Mouse (Mus musculus) CH12F3 (cell line): ENCODE data around the gene 2900011O08Rik.
"Not testable (repeated sequence)": the region's sequence is repeated elsewhere in the genome, so short reads cannot be mapped to it uniquely, and the experiment has no call there.

Source experiments
- in situ Hi-C: fragments of 300-500 bp; cut with MboI; formaldehyde crosslinking; loops from 2 replicates; pipeline ENCODE4 v1.14.3; 2020; ENCODE audit warnings: low sequenced_read_pairs

Gene 2900011O08Rik

DNA sequence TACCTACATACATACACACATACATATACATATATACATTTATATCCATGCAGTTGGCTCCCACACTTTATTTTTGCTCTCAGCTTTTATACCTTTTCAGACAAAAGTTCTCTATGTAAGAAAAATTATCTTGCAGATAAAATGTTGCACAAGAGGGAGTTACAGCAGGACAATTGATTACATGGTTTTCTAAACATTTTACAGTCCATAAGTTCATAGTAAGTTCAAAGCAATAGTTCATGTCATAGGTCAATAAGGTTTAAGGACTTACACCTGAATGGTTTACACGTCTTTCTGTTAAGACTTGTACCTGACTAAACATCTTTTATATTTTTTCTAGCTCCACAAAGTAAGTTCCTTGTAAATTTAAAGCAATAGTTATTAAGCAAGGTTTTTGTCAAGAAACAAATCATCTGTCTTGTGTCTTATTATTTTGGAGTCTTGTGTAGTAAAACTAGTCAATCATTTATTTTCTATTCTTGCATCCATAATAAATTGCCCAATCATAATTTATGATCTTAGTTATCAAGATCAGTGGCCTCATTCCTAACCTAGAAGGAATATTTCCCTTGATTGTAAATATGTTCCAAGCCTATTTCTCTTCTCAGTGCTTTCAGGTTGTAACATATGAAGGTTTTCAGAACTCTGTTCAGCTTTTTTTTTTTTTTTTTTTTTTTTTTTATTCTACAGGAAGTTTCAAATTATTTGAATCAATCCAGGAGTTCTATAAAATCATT, 72.9 kb downstream of the 2900011O08Rik start:
- in situ Hi-C loops = no loop called here

- in situ Hi-C loops = no loop called here
These were observed 73.5 kb downstream of the 2900011O08Rik start for GRCm38 (mm10) chr16:14059869-14060268.

GRCm38 (mm10) chr16:14066571-14066970, 80.2 kb downstream of the 2900011O08Rik start:
- in situ Hi-C loops = not testable (repeated sequence)

DNA sequence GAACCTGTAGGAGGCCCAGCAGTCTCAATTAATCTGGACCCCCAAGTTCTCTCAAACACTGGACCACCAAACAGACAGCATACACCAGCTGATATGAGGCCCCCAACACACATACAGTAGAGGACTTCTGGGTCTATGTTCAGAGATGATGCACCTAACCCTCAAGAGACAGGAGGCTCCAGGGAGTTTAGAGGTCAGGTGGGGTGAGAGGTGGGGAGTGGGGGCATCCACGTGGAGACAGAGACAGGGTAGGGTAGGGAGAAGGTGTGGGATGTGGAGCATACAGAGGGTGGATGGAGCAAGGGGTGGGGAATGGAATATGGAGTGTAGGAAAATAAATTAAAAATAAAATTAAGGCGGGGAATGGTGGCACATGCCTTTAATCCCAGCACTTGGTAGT, 82.3 kb downstream of the 2900011O08Rik start:
- in situ Hi-C loops = not testable (repeated sequence)

- in situ Hi-C loops = no loop called here
These were observed 84.2 kb downstream of the 2900011O08Rik start for GRCm38 (mm10) chr16:14070471-14071169.

GRCm38 (mm10) chr16:14082925-14083324, 96.5 kb downstream of the 2900011O08Rik start:
- in situ Hi-C loops = no loop called here

- in situ Hi-C loops = no loop called here
These were observed 101.8 kb downstream of the 2900011O08Rik start for GRCm38 (mm10) chr16:14088249-14088648.

- in situ Hi-C loops = no loop called here
These were observed 102.9 kb downstream of the 2900011O08Rik start for GRCm38 (mm10) chr16:14089296-14089695.

DNA sequence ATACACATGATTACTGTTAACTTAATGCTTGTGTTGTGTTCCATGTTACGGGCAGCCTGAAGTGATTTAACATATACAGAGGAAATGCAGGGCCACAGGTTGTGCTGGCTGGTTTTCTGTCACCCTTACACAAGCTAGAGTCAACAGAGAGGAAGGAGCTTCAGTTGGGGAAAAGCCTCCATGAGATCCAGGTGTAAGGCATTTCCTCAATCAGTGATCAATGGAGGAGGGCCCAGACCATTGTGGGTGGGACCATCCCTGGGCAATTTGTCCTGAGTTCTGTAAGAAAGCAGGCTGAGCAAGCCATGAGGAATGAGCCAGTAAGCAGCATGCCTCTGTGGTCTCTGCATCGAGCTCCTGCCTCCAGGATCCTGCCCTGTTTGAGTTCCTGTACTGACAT, 105.4 kb downstream of the 2900011O08Rik start:
- in situ Hi-C loops = no loop called here

GRCm38 (mm10) chr16:14105891-14106290, 119.5 kb downstream of the 2900011O08Rik start:
- in situ Hi-C loops = no loop called here

DNA sequence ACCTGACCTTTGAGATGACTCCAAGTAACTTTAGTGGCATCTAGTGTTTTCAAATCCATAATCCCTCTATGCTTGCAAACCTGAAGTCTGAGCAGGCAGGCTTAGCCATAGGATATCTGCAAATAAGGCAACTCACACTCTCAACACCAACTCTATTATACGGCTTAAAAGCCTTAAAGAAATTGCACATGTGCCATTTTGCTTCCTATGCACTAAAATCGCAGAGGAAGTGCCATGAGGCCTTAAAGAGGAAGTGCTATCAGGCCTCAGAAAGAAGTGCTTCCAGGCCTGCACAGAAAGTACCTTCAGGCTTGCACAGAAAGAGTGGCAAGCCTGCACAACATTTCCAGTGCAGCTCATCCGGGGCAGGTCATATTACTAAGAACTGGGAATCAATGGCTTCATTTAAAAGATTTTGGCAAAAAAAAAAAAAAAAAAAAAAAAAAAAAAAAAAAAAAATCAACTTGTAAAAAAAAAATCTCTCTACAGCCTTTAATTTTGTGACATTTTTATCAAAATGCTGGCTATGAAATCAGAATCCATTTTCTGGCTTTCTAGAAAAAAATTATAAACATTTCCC, 123.3 kb downstream of the 2900011O08Rik start:
- in situ Hi-C loops = no loop called here

DNA sequence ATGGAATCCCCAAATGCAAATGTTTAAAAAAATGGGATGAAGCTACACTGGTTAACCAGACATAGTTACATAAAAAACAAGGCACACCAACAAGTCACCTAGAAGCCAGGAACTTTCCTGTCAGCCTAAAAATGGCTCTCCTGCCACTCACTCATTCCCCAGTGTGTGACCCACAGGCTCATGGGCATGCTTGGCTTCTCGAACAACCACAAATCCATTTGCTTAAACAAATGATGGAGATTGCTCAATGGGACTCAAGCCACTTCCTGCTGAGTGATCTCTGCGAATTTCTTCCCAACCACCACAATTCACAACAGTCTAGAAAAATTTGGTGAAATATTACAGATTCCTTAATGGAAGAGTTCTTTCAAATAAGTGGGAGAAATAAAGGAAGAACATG, 124.5 kb downstream of the 2900011O08Rik start:
- in situ Hi-C loops = no loop called here

DNA sequence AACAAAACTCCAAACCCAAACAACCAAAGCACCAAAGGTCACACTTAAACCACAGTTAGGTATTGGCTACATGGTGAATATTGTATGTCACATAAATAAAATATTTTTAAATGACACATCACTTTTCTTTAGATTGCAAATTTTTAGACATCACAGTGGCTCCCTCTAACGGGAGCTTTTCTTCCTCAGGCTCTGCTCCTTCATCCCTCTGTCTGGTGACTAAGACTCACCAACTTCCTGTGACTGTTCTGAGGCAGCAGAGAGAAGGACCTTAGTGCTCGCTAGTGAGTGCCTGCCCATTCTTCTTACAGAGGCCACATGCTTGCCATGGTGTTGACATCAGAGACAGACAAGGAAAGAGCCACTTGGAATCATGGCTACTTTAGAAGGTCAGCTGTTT, 125.7 kb downstream of the 2900011O08Rik start:
- in situ Hi-C loops = no loop called here

DNA sequence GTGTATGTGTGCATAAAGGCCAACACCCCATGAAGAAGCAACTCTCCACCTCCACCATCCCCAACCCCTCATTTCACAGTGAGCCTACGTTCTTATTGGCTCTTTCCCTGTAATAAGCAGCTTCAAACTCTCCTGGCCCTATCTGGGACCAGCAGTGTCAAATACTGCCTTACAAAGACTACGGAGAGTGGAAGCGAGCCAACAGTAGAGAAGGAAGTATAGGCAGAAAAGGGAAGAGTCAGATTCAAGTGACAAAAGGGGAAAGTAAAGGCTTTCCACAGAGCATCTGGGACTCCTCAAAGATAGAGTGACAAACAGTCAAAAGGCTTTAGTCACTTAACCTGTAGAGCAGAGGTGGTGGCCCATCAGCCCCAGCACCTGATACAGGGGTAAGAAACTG, 126.3 kb downstream of the 2900011O08Rik start:
- in situ Hi-C loops = no loop called here

- in situ Hi-C loops = no loop called here
These were observed 130.9 kb downstream of the 2900011O08Rik start for GRCm38 (mm10) chr16:14117299-14117698.

DNA sequence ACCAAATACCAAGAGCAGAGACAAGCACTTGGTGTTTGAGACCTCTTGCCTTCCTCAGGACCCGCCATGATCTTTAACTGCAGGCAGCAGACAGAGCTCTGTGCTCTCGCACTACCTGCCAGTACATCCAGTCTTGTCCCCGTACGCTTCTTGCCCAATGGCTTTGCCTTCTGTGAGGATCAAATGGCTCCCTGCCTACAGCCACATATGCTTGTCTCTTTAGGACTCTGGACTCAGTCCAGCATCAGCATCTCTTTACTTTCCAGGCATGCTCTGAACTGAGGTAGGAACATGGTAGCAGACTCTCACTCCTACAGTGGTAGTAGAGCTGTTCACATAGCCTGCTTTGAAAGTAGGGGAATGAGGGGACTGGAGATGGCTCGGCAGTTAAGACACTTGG, 134.5 kb downstream of the 2900011O08Rik start:
- in situ Hi-C loops = no loop called here

DNA sequence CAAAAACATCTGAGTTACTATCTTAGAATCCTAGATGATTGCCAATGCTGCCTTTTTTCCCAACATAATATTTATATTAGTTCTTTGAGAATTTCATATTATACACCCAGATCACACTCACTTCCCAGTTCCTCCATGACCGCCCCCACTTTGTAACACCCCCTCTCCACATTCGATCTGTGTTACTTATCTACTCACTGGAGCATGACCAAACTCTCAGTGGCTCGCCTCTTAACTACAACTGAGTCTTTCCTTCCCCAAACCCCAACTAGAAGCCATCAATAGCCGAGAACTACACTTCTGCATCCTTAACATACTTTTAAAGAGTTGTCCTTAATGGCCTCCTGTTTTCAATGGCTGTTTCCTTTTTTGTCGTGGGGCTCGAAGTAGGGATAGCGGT, 135.2 kb downstream of the 2900011O08Rik start:
- in situ Hi-C loops = no loop called here

- in situ Hi-C loops = no loop called here
These were observed 136.2 kb downstream of the 2900011O08Rik start for GRCm38 (mm10) chr16:14122586-14122985.

GRCm38 (mm10) chr16:14123901-14124300, 137.5 kb downstream of the 2900011O08Rik start:
- in situ Hi-C loops = no loop called here

DNA sequence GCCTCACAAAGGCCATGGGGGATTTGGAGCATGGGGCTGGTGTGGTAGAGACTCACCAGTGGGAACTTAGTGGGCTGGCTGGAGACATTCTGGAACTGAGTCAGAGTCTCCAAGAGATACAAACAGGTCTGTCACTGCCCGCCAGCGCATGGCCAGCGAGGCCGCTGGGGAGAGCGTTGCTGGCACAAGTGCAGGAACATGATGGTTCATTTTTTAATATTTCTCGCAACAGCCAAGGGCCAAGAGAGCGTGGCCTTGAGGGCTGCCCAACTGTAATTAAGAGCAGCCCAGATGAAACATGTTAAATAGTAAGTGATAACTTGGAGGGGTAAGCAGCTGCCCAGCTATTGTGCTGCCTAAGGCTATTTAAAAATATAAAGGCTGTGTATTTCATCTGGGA, 138.3 kb downstream of the 2900011O08Rik start:
- in situ Hi-C loops = no loop called here

GRCm38 (mm10) chr16:14125253-14125652, 138.8 kb downstream of the 2900011O08Rik start:
- in situ Hi-C loops = no loop called here

- in situ Hi-C loops = no loop called here
These were observed 142.6 kb downstream of the 2900011O08Rik start for GRCm38 (mm10) chr16:14128977-14129376.
